Mouse (Mus musculus): ENCODE measurements around the gene Gm3298.
"Not testable (repeated sequence)": the region's sequence is repeated elsewhere in the genome, so short reads cannot be mapped to it uniquely, and the experiment has no call there.

Gm3298 gene

DNA sequence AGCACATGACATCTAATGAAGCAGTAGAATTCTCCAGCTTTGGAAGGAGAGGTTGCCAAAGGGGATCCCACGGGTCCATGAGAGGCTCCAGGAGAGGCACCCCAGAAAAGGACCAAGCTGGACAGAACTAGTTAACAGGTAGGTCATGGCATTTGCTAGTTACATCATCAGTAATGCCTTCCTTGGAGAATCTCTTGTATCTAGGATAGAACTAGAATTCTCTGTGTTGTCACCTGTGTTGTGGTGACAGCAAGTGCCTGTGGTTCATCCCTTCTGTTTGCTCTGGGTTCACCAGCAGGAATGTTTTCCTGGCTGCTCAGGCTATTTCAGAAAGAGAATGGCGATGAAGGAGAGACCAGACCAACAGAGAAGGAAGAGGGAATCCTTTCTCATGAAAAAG lies at the start of gene Gm3298:
Gm3298 (plus strand) TSS at position 301 of the 400 bp plus-strand sequence.
- DNase-seq (ENCODE audit: low read depth): not testable (repeated sequence)

DNA sequence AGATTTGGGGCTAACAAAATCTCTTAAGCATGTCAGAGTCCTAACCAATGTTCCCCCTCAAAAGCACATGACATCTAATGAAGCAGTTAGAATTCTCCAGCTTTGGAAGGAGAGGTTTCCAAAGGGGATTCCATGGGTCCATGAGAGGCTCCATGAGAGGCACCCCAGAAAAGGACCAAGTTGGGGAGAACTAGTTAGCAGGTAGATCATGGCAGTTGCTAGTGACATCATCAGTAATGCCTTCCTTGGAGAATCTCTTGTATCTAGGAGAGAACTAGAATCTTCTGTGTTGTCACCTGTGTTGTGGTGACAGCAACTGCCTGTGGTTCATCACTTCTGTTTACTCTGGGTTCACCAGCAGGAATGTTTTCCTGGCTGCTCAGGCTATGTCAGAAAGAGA lies 32.1 kb upstream of the Gm3298 start, which contains the start of gene Gm8297:
Gm8297 (plus strand) TSS at position 301 of the 400 bp plus-strand sequence.
- not testable (repeated sequence) for DNase-seq (ENCODE audit: low read depth)

DNA sequence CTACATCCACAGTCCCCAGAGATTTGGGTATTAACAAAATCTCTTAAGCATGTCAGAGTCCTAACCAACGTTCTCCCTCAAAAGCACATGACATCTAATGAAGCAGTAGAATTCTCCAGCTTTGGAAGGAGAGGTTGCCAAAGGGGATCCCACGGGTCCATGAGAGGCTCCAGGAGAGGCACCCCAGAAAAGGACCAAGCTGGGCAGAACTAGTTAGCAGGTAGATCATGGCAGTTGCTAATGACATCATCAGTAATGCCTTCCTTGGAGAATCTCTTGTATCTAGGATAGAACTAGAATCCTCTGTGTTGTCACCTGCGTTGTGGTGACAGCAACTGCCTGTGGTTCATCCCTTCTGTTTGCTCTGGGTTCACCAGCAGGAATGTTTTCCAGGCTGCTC lies 34.6 kb downstream of the Gm3298 start, which contains the start of gene 4930555G01Rik:
4930555G01Rik (plus strand) TSS at position 301 of the 400 bp plus-strand sequence.
- DNase-seq (ENCODE audit: low read depth): not testable (repeated sequence)

Data from naive thymus-derived CD4-positive, alpha-beta T cell, adult 2 months (primary cell).